Mouse (Mus musculus): ENCODE measurements around the gene Nyap1.

GRCm38 (mm10) chr5:137749196-137749836 lies 7.9 kb upstream of the Nyap1 start:
- TF ChIP-seq CTCF (IDR thresholded peaks at IDR 0.05; ENCODE audit: insufficient read depth, low read length) (no peak), POLR2A (IDR thresholded peaks at IDR 0.05; ENCODE audit: borderline replicate concordance, extremely low read depth, low read depth, low read length) (no peak)

Measured in lung, adult 2 months (tissue).